9 mouse cellular contexts compared by ENCODE assay signal in the genomic region with DNA sequence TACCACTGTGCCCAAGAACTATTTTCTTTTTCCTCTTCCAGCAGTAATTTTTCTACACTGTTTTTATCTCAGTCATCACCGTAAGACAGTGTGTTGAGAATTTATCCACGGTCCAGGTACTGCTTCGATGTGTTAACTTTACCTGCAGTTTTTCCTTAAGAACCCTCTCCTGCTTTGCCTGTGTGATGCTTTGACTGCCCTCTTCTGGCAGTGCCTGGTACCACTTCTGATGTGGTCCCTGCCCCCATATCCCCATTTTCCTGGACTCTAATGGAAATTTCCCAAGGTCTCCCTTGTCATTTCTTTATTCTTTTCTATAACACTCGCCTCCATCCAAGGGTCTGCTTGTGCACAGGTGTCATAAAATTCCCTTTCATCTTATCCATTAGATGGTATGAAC. TPM values are rescaled to one million over a fixed set of nuclear protein-coding genes. Genes with fewer than 3 reads are reported as not detected.
A peak's percentile ranks its signal among the peaks of the same experiment; 100 is the strongest.
DNase-seq lines count a peak whose midpoint lies in the region; ATAC-seq and TF ChIP-seq lines count a peak whose summit lies in the region.
"Had no signal": no experiment of that assay in that cellular context is flagged by ENCODE, and none has a peak within 500 bp of the region (broad histone marks: within the 10 kb centered on the region; RNA-seq: fewer than 3 reads in every experiment).

No protein-coding gene starts in this region.

- H3K27me3 ChIP-seq in cerebellum, adult 2 months (ENCODE audit: control insufficient read depth, insufficient read depth, low read length) = no peaks in the 10 kb centered on the region
- no peaks in the 10 kb centered on the region for H3K27me3 ChIP-seq in liver, postnatal 0 days (ENCODE audit: insufficient read depth, low read length)

- no peak overlapping the region for H3K9ac ChIP-seq in liver, postnatal 0 days (replicated peaks)

- H3K4me3 ChIP-seq in cerebellum, adult 2 months (replicated peaks; ENCODE audit: insufficient read depth, low read depth, low read length) = no peak overlapping the region
- no peak overlapping the region for H3K4me3 ChIP-seq in liver, postnatal 0 days (ENCODE audit: low read depth, low read length)
- H3K4me3 ChIP-seq: myocyte had no signal

- TF ChIP-seq POLR2A in cerebellum, adult 2 months (IDR thresholded peaks at IDR 0.05; ENCODE audit: borderline replicate concordance, insufficient read depth, low read length) = no peak

- no peak for TF ChIP-seq EP300 in liver, postnatal 0 days (IDR thresholded peaks at IDR 0.05; ENCODE audit: low read depth)

- no peak overlapping the region for H3K4me2 ChIP-seq in liver, postnatal 0 days (ENCODE audit: low read depth, low read length)

- intact Hi-C loops in heart, postnatal 14 days (cut with DNase I) = loop anchor here (5.0 kb wide), 1 partner anchor 106 kb away; no protein-coding TSS in a partner anchor

- no peaks in the 10 kb centered on the region for H3K9me3 ChIP-seq in liver, postnatal 0 days (ENCODE audit: low read length)

- H3K36me3 ChIP-seq in liver, postnatal 0 days (replicated peaks; ENCODE audit: insufficient read depth, low read length) = no peaks in the 10 kb centered on the region

- ATAC-seq in cerebellum, adult (ENCODE audit: insufficient number of reproducible peaks, low FRiP score, low TSS enrichment) = no peak
- no peak for ATAC-seq in liver, postnatal 0 days

- H3K4me1 ChIP-seq in cerebellum, adult 2 months (ENCODE audit: control insufficient read depth, insufficient read depth, low read length) = peaks cover 6% of the 10 kb centered on the region; the same call in 1 of the 2 replicates
- peaks cover 9% of the 10 kb centered on the region for H3K4me1 ChIP-seq in liver, postnatal 0 days (ENCODE audit: insufficient read depth)

- peak; percentile 72 for TF ChIP-seq CTCF in cerebellum, adult 2 months (IDR thresholded peaks at IDR 0.05; ENCODE audit: borderline replicate concordance, insufficient read depth, low read depth, low read length)
- TF ChIP-seq CTCF in liver, postnatal 0 days (IDR thresholded peaks at IDR 0.05; ENCODE audit: low read depth) = peak; percentile 85

- WGBS in cerebellum, adult 2 months = 51% methylated on average over 4 of the region's 4 CpGs
- 39% methylated on average over 4 of the region's 4 CpGs for WGBS in liver, postnatal 0 days (ENCODE audit: insufficient replicate concordance)

- DNase-seq in cerebellum, adult 11 months = peak; percentile 46
- DNase-seq in ovary, postnatal 14 days (ENCODE audit: low spot score) = peak; percentile 27
- no peak for DNase-seq in ovary, adult 18-20 months (ENCODE audit: low spot score)
- peak; percentile 39 to 65 for DNase-seq in cerebellum, adult 2 months
- peak; percentile 63 to 71 for DNase-seq in heart, postnatal 14 days
- DNase-seq in liver, postnatal 0 days = peak; percentile 73
- DNase-seq in spleen, postnatal 4 days (ENCODE audit: low spot score in 2 of 2) = peak; percentile 55 to 80

- no peak overlapping the region for H3K27ac ChIP-seq in cerebellum, adult 2 months (ENCODE audit: insufficient read depth, low read length)
- H3K27ac ChIP-seq in liver, postnatal 0 days (ENCODE audit: low read depth) = no peak overlapping the region

RNA-seq across cellular contexts. Expression of a gene that starts 3.3 kb away (rescaled TPM):
- 25.2 and 25.5 TPM in 2 replicates for polyA plus RNA-seq in cerebellum, adult 2 months (2012; rRNA removed)
- total RNA-seq in heart, postnatal 14 days (2021) = 100 to 1,000 TPM; 292 to 300 TPM
- 84.8 and 91.2 TPM in 2 replicates for polyA plus RNA-seq in liver, postnatal 0 days (2015; fragmentation: Nextera tagmentation; extraction: Ambion mirVana)

RNA-seq across cellular contexts. Expression of a gene that starts 37.3 kb away (rescaled TPM):
- polyA plus RNA-seq in cerebellum, adult 2 months (2012; rRNA removed) = 0.03 TPM in 2 replicates
- total RNA-seq in heart, postnatal 14 days (2021) = 1 to 10 TPM; 2.2 to 2.8 TPM
- polyA plus RNA-seq in liver, postnatal 0 days (2015; fragmentation: Nextera tagmentation; extraction: Ambion mirVana) = 8.3 and 8.5 TPM in 2 replicates
- polyA plus RNA-seq: myocyte had no signal
